Mouse (Mus musculus): Measurements from ENCODE around the gene Smarcd3.

Smarcd3 gene

DNA sequence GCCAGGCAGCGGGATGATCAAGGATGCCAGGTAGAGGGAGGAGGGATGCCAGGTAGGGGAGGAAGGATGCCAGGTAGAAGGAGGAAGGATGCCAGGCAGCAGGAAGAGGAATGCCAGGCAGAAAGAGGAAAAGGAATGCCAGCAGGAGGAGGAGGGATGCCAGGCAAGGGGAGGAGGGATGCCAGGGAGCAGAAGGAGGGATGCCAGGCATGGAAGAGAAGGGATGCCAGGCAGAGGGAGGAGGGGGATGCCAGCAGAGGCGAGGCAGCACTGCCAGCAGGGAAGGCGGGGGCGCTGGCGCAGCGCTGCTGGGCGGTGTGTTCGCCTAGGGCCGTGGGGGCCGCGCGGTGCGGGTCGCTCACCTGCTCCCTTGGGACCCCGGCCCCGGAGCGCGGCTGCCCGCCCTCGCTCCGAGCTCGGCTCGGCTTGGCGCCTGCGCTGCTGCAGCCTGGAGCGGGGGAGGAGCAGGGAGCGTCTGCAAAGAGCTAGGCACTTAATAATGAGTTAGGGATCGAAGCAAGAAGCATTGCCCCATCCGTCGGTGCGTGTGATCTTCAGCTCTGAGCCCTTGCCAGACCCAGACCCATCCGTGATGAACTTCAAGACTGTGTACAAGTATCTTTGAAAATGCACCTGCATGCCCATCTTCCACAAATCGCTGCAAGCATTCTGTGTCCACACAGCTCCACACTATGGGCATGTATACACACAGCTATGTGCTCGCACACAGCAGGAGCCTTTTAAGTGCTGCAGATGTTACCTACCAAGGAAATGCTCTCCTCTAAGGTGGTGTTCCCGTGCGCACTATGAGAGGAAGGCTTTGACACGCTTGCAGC lies at the start of gene Smarcd3:
TSS of gene Smarcd3 (minus strand) at position 426 of the 836 bp plus-strand sequence.
- peak; percentile 74 for DNase-seq (ENCODE audit: extremely low spot score)

DNA sequence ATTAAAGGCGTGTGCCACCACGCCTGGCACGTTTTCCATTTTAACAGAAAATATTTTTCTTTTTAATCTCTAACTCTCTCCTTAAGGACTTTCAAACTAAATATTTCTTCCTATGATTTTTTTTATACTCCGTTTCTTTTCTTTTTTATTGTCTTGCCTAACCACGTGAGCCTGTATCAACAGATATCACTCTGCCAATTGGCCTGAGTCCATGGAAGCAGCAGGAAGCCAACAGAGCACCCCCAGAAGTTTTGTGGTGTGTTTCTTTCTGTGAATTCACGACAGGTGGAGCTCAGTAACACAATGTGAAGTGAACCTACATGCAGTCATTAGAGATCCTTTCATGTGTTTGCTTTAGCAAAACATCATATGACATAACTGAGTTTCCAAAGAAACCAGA lies 37.2 kb upstream of the Smarcd3 start:
- DNase-seq (ENCODE audit: extremely low spot score), result no peak

- DNase-seq (ENCODE audit: extremely low spot score), result no peak
These were observed 35.7 kb upstream of the Smarcd3 start for GRCm38 (mm10) chr5:24659708-24660423.

DNA sequence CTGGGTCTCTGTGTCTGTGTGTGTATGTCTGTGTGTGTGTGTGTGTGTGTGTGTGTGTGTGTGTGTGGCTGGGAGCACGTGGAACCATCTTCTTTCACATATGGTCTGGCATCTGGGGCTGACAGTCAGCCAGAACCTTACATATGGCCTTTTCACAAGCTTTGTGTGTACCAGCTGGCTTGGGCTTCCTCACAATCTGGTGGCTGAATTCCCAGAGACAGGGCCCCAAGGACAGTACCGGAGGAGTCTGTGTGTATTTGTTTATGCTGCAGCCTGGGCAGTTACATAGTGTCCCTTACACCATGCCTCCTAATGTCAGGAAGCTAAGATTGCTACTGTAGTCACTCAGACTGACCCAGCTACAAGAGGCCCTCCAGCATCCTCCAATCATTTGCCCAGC lies 32.9 kb upstream of the Smarcd3 start:
- no peak for DNase-seq (ENCODE audit: extremely low spot score)

DNA sequence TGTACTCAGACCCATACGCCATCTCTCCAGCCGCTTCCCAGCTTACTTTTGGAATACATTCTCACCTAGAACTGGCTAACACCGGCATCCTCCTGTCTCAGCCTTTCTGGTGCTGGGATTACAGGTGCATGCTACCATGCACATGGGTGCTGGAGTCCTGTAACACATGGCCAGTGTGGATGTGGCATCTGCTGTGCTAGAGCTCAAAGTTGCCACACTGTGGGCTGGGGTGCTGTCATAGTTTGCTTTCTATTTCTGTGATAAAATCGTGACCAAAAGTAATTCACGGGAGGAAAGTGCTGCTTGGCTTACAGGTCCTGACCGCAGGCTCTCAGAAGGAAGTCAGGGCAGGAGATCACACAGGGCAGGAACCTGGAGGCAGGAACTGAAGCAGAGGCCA lies 30.3 kb upstream of the Smarcd3 start:
- no peak for DNase-seq (ENCODE audit: extremely low spot score)

- no peak for DNase-seq (ENCODE audit: extremely low spot score)
These were observed 28.6 kb upstream of the Smarcd3 start for GRCm38 (mm10) chr5:24652780-24653179.

DNA sequence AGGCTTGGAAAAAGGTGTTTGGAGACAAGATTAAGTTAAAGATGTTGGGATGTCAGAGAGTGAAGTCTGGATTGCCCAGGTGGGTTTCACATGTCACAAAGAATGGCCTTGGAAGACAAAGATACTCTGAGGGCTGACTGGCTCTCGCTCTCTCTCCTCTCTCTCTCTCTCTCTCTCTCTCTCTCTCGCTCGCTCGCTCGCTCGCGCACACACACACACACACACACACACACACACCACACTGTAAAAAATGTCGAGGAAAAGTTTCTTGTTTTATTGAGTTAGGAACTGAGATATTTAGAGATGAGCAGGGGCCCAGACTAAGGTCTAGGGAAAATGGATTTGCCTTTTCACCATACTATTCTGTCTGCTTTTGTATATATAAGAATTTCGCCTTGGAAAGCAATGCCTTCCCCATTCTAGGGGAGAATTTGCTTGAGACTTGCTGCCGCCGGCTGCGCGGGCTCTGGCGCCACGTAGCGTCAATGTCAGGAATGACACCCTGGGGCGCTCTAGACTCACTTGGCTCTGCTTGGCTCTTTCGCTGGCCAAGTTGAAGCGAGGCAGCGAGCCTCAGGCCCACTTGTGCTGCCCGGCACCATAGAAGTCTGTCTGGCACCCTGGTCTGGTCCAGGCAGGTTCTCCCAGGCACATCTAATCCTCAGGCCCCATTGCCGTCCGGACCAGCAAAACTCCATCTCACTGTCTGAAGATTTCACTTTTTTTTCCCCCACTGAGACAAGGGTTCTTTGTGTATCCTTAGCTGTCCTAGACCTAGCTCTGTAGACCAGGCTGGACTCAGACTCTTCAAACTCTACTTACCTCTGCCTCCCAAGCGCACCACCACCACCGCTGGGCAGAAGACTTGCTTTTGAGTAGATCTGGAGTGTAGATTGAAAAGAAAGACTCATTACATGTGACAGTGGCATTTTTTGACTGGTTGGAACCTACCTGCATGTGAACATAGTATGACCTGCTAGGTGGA lies 27.8 kb upstream of the Smarcd3 start:
- DNase-seq (ENCODE audit: extremely low spot score), result peak; percentile 86

DNA sequence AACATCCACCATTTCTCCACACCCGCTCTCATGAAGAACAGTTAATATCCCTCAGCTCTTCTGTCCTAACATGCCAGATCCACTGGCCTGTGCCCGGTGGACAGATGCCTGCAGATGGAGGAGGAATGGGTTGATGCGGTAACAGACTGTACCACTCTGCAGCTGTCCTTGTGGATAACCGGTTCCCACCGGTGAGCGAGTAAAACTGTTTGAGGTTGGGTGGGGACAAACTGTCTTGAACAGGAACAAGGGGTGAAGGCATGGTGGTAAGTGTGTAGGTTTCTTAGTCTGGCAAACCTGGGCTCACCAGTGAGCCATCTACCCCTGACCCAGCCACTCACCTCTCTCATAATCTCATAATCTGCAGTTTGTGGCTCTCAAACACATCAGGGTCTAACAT lies 27.1 kb upstream of the Smarcd3 start:
- no peak for DNase-seq (ENCODE audit: extremely low spot score)

DNA sequence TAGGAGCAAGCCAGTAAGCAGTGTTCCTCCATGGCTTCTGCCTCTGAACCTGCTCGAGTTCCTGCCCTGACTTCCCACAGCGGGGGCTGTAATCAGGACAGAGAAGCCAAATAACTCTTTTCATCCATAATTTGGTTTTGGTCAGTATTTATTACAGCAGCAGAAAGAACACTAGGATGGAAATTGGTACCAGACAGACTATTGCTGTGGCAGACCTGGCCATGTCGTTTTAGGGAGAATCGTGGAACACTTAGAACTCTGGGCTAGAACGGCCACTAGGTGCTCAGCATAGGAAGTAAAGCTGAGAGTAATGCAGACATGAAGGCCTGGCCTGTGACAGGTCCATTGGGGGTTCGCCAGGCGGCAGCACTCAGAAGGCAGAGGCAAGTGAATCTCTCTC lies 25.5 kb upstream of the Smarcd3 start:
- DNase-seq (ENCODE audit: extremely low spot score), result no peak

- no peak for DNase-seq (ENCODE audit: extremely low spot score)
These were observed 25.0 kb upstream of the Smarcd3 start for GRCm38 (mm10) chr5:24649231-24649630.

DNA sequence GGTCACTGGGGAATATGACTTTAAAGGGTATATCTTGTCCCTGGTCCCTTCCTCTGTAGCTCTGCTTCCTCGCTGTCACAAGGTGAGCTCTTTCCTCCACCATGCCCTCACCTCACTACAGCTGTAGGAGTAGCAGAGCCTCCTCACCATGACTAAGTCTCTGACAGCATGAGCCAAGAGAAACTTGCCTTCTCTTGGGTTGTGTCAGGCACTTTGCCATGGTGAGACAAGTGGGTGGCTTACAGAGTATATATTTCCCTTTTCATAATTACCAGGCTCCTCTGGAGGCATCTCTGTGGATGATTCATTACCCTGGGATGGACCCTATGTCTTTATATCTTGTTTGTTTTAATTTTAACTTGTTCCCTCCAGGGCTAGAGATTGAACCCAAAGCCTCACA lies 21.2 kb upstream of the Smarcd3 start:
- DNase-seq (ENCODE audit: extremely low spot score), result no peak

DNA sequence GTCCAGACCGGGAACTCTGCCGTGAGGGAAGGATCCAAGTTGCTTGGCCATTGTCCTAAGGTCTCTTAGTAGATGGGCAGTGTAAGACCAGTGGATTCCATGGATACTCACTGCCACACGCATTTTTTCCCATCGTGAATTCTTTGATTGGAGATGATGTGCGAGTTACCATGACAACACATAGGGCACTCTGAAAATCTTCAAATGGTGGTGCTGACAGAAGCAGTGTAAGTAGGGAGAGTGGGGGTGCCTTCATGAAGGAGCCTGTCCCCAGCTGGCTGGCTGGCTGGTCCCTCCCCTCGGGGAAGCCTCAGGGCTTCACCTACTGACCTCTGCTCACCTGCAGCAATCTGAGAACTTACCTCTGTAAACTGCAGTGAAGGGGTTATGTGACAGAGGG lies 14.9 kb upstream of the Smarcd3 start:
- DNase-seq (ENCODE audit: extremely low spot score), result no peak

DNA sequence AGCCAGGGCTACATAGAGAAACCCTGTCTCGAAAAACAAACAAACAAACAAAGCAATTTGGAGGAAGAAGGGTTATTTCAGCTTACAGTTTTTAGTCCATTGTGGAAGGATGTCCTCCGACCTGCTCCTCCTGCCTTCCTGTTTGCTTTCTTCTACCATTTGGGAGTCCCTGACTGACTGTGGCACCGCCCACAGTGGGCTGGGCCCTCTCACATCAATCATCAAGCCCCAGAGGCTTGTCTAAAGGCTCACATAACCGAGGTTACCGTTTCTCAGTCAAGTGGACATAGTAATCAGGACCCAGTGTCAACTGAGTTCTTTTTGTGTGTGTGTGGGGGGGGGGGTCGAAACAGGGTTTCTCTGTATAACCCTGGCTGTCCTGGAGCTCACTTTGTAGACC lies 13.9 kb upstream of the Smarcd3 start:
- no peak for DNase-seq (ENCODE audit: extremely low spot score)

- DNase-seq (ENCODE audit: extremely low spot score), result no peak
These were observed 12.8 kb upstream of the Smarcd3 start for GRCm38 (mm10) chr5:24636987-24637386.

DNA sequence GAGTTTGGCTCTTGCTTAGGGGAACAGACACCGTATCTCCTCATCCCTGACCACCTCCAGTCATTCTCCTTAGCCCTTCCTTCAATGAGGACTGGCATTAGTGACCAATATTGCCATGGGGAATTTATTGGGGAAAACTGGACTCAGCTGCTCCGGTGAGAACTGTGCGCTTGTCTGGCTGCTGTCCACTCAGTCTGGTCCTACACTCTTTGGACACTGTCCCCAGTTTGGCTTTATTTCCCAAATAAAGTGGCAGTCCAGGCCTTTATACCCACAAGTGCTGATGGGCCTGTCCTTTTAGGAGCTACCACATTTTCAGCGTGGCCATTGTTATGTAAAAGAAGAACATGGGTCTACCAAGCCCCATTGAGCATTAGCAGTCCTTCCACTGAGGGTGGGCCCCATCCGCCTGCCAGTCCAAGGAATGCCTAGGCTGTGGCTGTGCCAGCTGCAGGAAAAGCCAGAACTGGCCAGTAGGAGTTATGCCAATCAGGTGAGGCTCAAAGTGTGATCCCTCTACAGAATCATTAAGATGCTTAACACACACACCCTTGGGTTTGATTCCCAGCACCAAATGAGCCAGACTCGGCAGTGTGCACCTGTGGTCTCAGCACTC lies 11.4 kb upstream of the Smarcd3 start:
- no peak for DNase-seq (ENCODE audit: extremely low spot score)

DNA sequence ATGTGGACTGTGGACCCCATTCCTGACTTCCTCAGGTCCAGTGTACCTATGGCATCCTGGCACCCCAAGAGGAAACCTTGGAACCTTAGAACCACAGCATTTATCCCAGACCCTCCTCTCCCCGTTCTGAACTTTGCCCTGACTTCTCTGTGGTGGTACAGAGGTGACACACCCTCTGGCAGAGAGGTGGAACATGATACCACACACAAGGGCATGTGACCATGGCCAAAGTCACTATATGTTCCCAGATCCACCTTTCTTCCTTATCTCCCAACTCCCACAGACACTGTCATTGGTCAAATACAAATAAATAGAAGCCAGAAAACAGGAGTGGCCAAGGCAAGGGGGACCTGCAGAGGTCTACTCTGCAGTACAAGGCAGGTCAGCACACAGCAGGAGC lies 10.9 kb upstream of the Smarcd3 start:
- no peak for DNase-seq (ENCODE audit: extremely low spot score)

GRCm38 (mm10) chr5:24629712-24630111 lies 5.5 kb upstream of the Smarcd3 start:
- no peak for DNase-seq (ENCODE audit: extremely low spot score)

DNA sequence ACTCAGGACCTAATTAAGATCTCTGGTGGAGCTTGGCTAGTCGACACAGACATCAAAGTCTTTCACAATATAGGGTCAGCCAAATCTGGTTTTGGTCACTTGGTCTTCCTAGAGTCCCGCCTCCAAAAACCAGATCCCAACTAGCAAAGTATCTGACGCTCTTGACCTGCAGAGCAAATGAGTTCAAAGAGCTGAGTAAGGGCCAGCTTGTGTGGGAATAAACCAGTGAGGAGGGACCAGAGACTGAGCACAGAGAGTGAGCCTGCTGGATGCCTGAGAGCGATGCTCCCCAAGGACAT lies 560 bp upstream of the Smarcd3 start:
- DNase-seq (ENCODE audit: extremely low spot score), result no peak

DNA sequence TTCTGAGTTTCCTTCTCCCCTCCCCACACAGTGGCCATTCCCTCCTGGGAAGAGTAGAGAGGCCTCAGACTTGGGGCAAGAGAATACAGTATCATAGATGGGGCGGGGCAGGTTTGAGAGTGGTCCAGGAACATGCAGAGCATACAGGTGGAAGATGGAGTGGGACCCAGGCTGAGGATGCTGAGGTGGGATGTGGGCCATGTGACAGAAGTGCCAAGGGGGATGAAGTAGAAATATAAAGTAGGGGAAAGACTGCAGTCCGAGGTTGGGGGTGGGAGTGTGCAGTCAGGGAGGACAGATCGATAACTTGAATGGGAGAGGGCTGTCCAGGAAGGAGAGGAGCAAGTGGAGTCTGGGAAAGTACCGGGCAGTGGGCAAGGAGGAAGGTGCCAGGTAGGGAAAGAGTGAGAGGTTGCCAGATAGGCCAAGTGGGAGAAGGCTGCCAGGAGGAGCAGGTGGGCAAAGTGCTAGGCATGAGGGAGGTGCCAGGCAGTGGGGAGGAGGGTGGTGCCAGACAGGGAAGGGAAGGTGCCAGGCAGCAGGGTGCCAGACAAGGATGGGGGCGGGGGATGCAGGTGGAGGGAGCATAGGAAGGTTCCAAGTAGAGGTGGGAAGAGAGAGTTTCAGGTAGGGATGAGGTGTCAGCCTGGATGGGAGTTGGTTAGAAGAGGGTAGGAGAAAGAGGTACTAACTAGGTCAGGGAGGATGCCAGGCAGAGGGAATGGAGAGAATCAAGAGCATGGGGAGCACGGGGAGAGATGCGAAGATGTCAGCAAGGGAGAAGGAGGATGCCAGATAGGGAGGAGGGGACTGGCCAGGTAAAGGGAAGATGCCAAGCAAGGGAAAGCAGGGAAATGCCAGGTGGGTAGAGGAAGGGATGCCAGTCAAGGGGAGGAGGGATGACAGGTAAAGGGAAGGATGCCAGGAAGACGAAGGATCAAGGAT lies 898 bp downstream of the Smarcd3 start:
- DNase-seq (ENCODE audit: extremely low spot score), result no peak

DNA sequence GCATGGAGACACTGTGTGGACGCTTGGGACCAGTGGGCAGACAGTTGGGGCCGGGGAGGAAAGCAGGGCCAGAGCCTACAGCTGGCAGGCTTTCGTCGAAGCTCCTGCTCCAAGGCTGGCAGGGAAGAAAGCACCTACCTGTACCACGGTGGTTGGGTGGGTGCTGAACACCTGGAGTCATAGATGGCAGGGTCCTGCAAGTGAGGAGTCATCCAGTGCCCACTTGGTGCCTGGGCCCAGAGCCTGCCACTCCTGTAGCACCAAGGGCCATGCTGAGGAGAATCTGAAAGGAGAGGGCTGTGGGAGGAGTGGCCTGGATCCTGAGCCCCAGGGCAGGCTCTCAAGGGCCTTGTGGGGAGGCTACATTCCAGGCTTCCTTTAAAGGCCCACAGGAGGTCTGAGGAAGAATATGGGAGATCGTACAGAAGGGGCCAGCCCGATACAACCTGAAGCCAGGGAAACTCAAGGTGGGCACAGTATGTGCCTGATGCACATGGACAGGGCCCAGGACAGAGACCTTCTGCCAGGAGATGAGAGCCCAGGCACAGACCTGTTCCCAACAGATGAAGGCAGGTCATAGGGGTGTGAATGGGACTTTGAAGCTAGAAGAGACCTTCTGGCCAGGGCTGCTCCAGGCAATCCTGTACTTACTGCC lies 1.7 kb downstream of the Smarcd3 start:
- DNase-seq (ENCODE audit: extremely low spot score), result no peak

Data from embryo, embryonic 9.5 days (tissue).